Mouse (Mus musculus) small intestine, adult 2 months (tissue): ENCODE results near the gene Rnf168.

Source experiments
- CTCF ChIP-seq: fragments of 200-500 bp; IDR thresholded peaks from 2 replicates; pipeline ENCODE4 v1.5.1; 2012; ENCODE audit warnings: low read depth, mild to moderate bottlenecking, control low read depth, inconsistent platforms, low read length, moderate library complexity, mixed read lengths; ENCODE audit not compliant: insufficient replicate concordance, insufficient read length; ENCODE audit errors: extremely low read depth
- POLR2A ChIP-seq: fragments of 200-500 bp; IDR thresholded peaks from 2 replicates; pipeline ENCODE4 v1.6.1; 2012; ENCODE audit warnings: low read depth, mild to moderate bottlenecking, control low read depth, inconsistent platforms, low read length, moderate library complexity

DNA sequence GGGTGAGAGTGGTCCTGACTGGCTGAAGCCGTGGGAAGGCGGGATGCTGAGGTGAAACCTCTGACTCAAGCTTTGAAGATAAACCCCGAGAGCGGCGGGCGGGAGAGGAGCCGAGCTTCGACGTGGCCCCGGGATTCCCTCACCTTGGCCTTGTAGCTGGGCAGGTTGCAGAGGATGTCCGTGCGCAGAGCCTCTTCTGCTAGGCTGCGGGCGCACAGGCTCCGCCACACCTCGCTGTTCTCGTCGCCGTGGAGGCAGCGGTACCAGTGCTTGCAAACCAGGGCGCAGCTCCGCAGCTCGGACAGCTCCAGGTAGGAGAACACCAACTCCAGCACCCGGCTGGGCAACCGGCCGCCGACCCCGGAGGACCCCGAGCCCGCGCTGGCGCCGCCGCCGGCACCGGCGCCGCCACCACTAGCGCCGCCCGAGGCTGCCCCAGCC is 30.9 kb upstream of the Rnf168 start:
- TF ChIP-seq CTCF (no peak), POLR2A (no peak)
